20 mouse cellular contexts compared by ENCODE assay signal in genomic region chr10:61544863-61545240, GRCm38 (mm10). TPM values are rescaled to one million over a fixed set of nuclear protein-coding genes. Genes with fewer than 3 reads are reported as not detected.
DNase-seq lines count a peak whose midpoint lies in the region; ATAC-seq and TF ChIP-seq lines count a peak whose summit lies in the region.
"Had no signal": no experiment of that assay in that cellular context is flagged by ENCODE, and none has a peak within 500 bp of the region (broad histone marks: within the 10 kb centered on the region; RNA-seq: fewer than 3 reads in every experiment).

No protein-coding gene starts in this region.

- 0 out of 2 replicates have a peak, but pooled peaks have one; percentile 4 for ATAC-seq in heart, embryonic 14.5 days (ENCODE audit: insufficient number of reproducible peaks, insufficient read depth, low FRiP score, low read depth)
- ATAC-seq in megakaryocyte, adult 5-6 weeks (ENCODE audit: poor library complexity, severe bottlenecking) = no peak
- ATAC-seq in liver, embryonic 12.5 days = peak; percentile 11; the same call in 1 of the 2 replicates
- 0 out of 2 replicates have a peak, but pooled peaks have one; percentile 3 for ATAC-seq in midbrain, embryonic 16.5 days

- H3K27ac ChIP-seq in heart, embryonic 14.5 days (replicated peaks in 1 of 2; ENCODE audit: control insufficient read depth in 1 of 2, insufficient read depth in 1 of 2, low read depth in 2 of 2, low read length in 2 of 2) = no peak overlapping the region
- peak overlapping the region; percentile 61 for H3K27ac ChIP-seq in liver, embryonic 12.5 days
- no peak overlapping the region for H3K27ac ChIP-seq in midbrain, embryonic 16.5 days (ENCODE audit: low read length)
- H3K27ac ChIP-seq in left cerebral cortex, adult 2 months = no peak overlapping the region
- H3K27ac ChIP-seq: hindbrain, embryonic 15.5 days; limb, embryonic 10.5 days had no signal

- no peaks in the 10 kb centered on the region for H3K27me3 ChIP-seq in heart, embryonic 14.5 days (ENCODE audit: control insufficient read depth, insufficient read depth, low read length)
- no peaks in the 10 kb centered on the region for H3K27me3 ChIP-seq in megakaryocyte, embryonic 14.5 days (replicated peaks)
- H3K27me3 ChIP-seq in liver, embryonic 12.5 days (replicated peaks) = no peaks in the 10 kb centered on the region
- no peaks in the 10 kb centered on the region for H3K27me3 ChIP-seq in midbrain, embryonic 16.5 days (ENCODE audit: control insufficient read depth, insufficient read depth, low read depth, low read length)
- H3K27me3 ChIP-seq: hindbrain, embryonic 15.5 days had no signal

- no peak overlapping the region for H3K4me2 ChIP-seq in heart, embryonic 14.5 days (ENCODE audit: low read length)
- peak overlapping the region; percentile 64 for H3K4me2 ChIP-seq in liver, embryonic 12.5 days
- no peak overlapping the region for H3K4me2 ChIP-seq in midbrain, embryonic 16.5 days (ENCODE audit: low read length)
- H3K4me2 ChIP-seq: hindbrain, embryonic 15.5 days had no signal

- H3K4me3 ChIP-seq in heart, embryonic 14.5 days (ENCODE audit: control insufficient read depth in 1 of 2, insufficient read depth in 1 of 2, low read depth in 1 of 2, low read length in 2 of 2) = no peak overlapping the region
- H3K4me3 ChIP-seq in megakaryocyte, embryonic 14.5 days (replicated peaks) = peak overlapping the region; percentile 59
- H3K4me3 ChIP-seq in liver, embryonic 12.5 days = peak overlapping the region; percentile 37; the same call in 1 of the 2 replicates
- no peak overlapping the region for H3K4me3 ChIP-seq in midbrain, embryonic 16.5 days (ENCODE audit: low read depth, low read length)
- no peak overlapping the region for H3K4me3 ChIP-seq in left cerebral cortex, adult 2 months
- H3K4me3 ChIP-seq: hindbrain, embryonic 15.5 days; limb, embryonic 10.5 days had no signal

- no peaks in the 10 kb centered on the region for H3K9me3 ChIP-seq in heart, embryonic 14.5 days (ENCODE audit: control insufficient read depth, low read length)
- no peaks in the 10 kb centered on the region for H3K9me3 ChIP-seq in megakaryocyte, embryonic 14.5 days
- H3K9me3 ChIP-seq in liver, embryonic 12.5 days (replicated peaks) = no peaks in the 10 kb centered on the region
- no peaks in the 10 kb centered on the region for H3K9me3 ChIP-seq in midbrain, embryonic 16.5 days (replicated peaks; ENCODE audit: control insufficient read depth, low read length, poor library complexity, severe bottlenecking)
- H3K9me3 ChIP-seq: G1E; hindbrain, embryonic 15.5 days; limb, embryonic 10.5 days had no signal

- DNase-seq in heart, postnatal 25 days (ENCODE audit: low spot score) = no peak
- no peak for DNase-seq in left cerebral cortex, adult 11 months (ENCODE audit: low spot score)
- no peak for DNase-seq in left cerebral cortex, adult 2 months (ENCODE audit: extremely low spot score in 1 of 2, low spot score in 2 of 2)
- DNase-seq: adrenal gland, adult 2 months; cerebellum, adult 8-10 months; gastrocnemius, postnatal 10 days; kidney, adult 9 months; layer of hippocampus, postnatal 36 days; thymus, postnatal 36 days had no signal

- intact Hi-C loops in heart, postnatal 25 days (cut with DNase I) = no loop called here
- intact Hi-C loops in left cerebral cortex, adult 2 months (cut with DNase I) = no loop called here

- H3K9ac ChIP-seq in heart, embryonic 14.5 days (ENCODE audit: low read length) = no peak overlapping the region
- no peak overlapping the region for H3K9ac ChIP-seq in liver, embryonic 12.5 days
- no peak overlapping the region for H3K9ac ChIP-seq in midbrain, embryonic 16.5 days (ENCODE audit: low read depth, low read length)
- H3K9ac ChIP-seq: hindbrain, embryonic 15.5 days had no signal

- no peaks in the 10 kb centered on the region; the same call in 1 of the 2 replicates for H3K36me3 ChIP-seq in heart, embryonic 14.5 days (ENCODE audit: control insufficient read depth, insufficient read depth, low read length)
- H3K36me3 ChIP-seq in megakaryocyte, embryonic 14.5 days (replicated peaks; ENCODE audit: low read length) = no peaks in the 10 kb centered on the region
- H3K36me3 ChIP-seq in liver, embryonic 12.5 days = no peaks in the 10 kb centered on the region; the same call in 1 of the 2 replicates
- H3K36me3 ChIP-seq in midbrain, embryonic 16.5 days (ENCODE audit: control insufficient read depth, insufficient read depth, low read length) = no peaks in the 10 kb centered on the region
- H3K36me3 ChIP-seq: hindbrain, embryonic 15.5 days; limb, embryonic 10.5 days had no signal

- peaks cover 15 to 17% of the 10 kb centered on the region in 2 experiments for H3K4me1 ChIP-seq in heart, embryonic 14.5 days (ENCODE audit: control insufficient read depth in 2 of 2, insufficient read depth in 2 of 2, low read length in 2 of 2)
- peaks cover 13% of the 10 kb centered on the region; the same call in 1 of the 2 replicates for H3K4me1 ChIP-seq in megakaryocyte, embryonic 14.5 days
- H3K4me1 ChIP-seq in liver, embryonic 12.5 days = peaks cover 31% of the 10 kb centered on the region
- no peaks in the 10 kb centered on the region for H3K4me1 ChIP-seq in midbrain, embryonic 16.5 days (ENCODE audit: control insufficient read depth, insufficient read depth, low read length)

- WGBS in heart, embryonic 14.5 days = 63% methylated on average over 9 of the region's 9 CpGs
- WGBS in liver, embryonic 12.5 days (ENCODE audit: insufficient replicate concordance) = 69% methylated on average over 9 of the region's 9 CpGs
- WGBS in midbrain, embryonic 16.5 days = 77% methylated on average over 9 of the region's 9 CpGs

- no peak for TF ChIP-seq CTCF in left cerebral cortex, adult 2 months (IDR thresholded peaks at IDR 0.05)

RNA-seq across cellular contexts. Expression of gene Npffr1, which starts 50.4 kb away (rescaled TPM):
- 0.05 TPM in 1 of 2 replicates, not detected in the other for polyA plus RNA-seq in heart, embryonic 14.5 days (2014; fragmentation: Nextera tagmentation; extraction: Ambion mirVana)
- not detected for total RNA-seq in heart, postnatal 25 days (2021)
- 0.09 TPM in 1 of 2 replicates, not detected in the other for polyA plus RNA-seq in megakaryocyte, embryonic 14.5 days (2012; ENCODE audit: insufficient read depth, low replicate concordance)
- not detected in 2 replicates for total RNA-seq in megakaryocyte, adult 5-6 weeks (2015)
- total RNA-seq in megakaryocyte, adult 5-6 weeks (2017) = not detected in 2 replicates
- not detected in 2 replicates for polyA plus RNA-seq in liver, embryonic 12.5 days (2016; fragmentation: Nextera tagmentation; extraction: Ambion mirVana)
- 2.3 and 2.8 TPM in 2 replicates for polyA plus RNA-seq in midbrain, embryonic 16.5 days (2015; fragmentation: Nextera tagmentation; extraction: Ambion mirVana)
- 1 to 10 TPM; 1.9 to 2.2 TPM for total RNA-seq in left cerebral cortex, adult 2 months (2021)
- total RNA-seq: neutrophil, adult 5-6 weeks had no signal
- polyA plus RNA-seq: G1E; heart, embryonic 16.5 days; large intestine, adult 2 months; limb, embryonic 10.5 days had no signal

Comparison
In these comparisons a context has a peak if more than half of its experiments do, and no peak if none do; other contexts are left out.
1. H3K4me3 ChIP-seq: peak in megakaryocyte, embryonic 14.5 days (single experiment) and liver, embryonic 12.5 days (single experiment); none in heart, embryonic 14.5 days (0 of 2), midbrain, embryonic 16.5 days (single experiment) and left cerebral cortex, adult 2 months (single experiment).